Mouse (Mus musculus) cerebellum, adult (tissue): ENCODE results near the gene Ska3.
A peak's percentile ranks its signal among the peaks of the same experiment; 100 is the strongest.

ENCODE experiments used
- ATAC-seq: cut with Nextera tagmentation; 2 replicates; pipeline ENCODE4 v1.9.2; 2017; ENCODE audit warnings: mild to moderate bottlenecking, moderate library complexity, mixed read lengths; ENCODE audit not compliant: insufficient number of reproducible peaks, low FRiP score, low TSS enrichment

Gene Ska3

GRCm38 (mm10) chr14:57797991-57798931, 27.7 kb downstream of the Ska3 start, which contains the start of gene Sap18:
Sap18 (plus strand) TSS chr14:57798180.
- peak; percentile 99 for ATAC-seq

GRCm38 (mm10) chr14:57797551-57797950, 28.4 kb downstream of the Ska3 start:
- ATAC-seq, result peak; percentile 51

GRCm38 (mm10) chr14:57791171-57791570, 34.8 kb downstream of the Ska3 start:
- no peak for ATAC-seq

- ATAC-seq, result no peak
Observed at GRCm38 (mm10) chr14:57789759-57790158, 36.2 kb downstream of the Ska3 start.

GRCm38 (mm10) chr14:57789311-57789710, 36.7 kb downstream of the Ska3 start:
- ATAC-seq, result no peak

- no peak for ATAC-seq
Observed at GRCm38 (mm10) chr14:57787406-57787805, 38.6 kb downstream of the Ska3 start.

- ATAC-seq, result no peak
Observed at GRCm38 (mm10) chr14:57772157-57772815, 53.7 kb downstream of the Ska3 start.

- no peak for ATAC-seq
Observed at GRCm38 (mm10) chr14:57769102-57769501, 56.9 kb downstream of the Ska3 start.

- ATAC-seq, result no peak
Observed at GRCm38 (mm10) chr14:57760447-57761412, 65.3 kb downstream of the Ska3 start.

- ATAC-seq, result no peak
Observed at GRCm38 (mm10) chr14:57758237-57758636, 67.7 kb downstream of the Ska3 start, which contains the start of gene Lats2. Lats2 (minus strand) TSS chr14:57758388.
